Mouse (Mus musculus) intestine, embryonic 16.5 days (tissue): ENCODE data around the gene Ttc9b. TPM values are rescaled to one million over a fixed set of nuclear protein-coding genes. Genes with fewer than 3 reads are reported as not detected.
"Not testable (repeated sequence)": the region's sequence is repeated elsewhere in the genome, so short reads cannot be mapped to it uniquely, and the experiment has no call there.

Source experiments
- ATAC-seq: fragments of 200-750 bp; cut with Nextera tagmentation; 2 replicates; pipeline ENCODE4 v1.8.0; 2017; ENCODE audit warnings: moderate TSS enrichment, moderate library complexity
- H3K27ac ChIP-seq: fragments of 300-500 bp; sonication (generic); 2 replicates; pipeline ENCODE4 v1.5.1; 2014; ENCODE audit warnings: mild to moderate bottlenecking, low read length
- H3K27me3 ChIP-seq: fragments of 300-500 bp; sonication (generic); replicated peaks from 2 replicates; pipeline ENCODE4 v1.6.1; 2014; ENCODE audit warnings: low read length, control low read depth, mixed read lengths; ENCODE audit not compliant: control insufficient read depth, insufficient read depth
- H3K36me3 ChIP-seq: fragments of 300-500 bp; sonication (generic); 2 replicates; pipeline ENCODE4 v1.6.1; 2014; ENCODE audit warnings: low read length, control low read depth; ENCODE audit not compliant: control insufficient read depth, insufficient read depth
- H3K4me1 ChIP-seq: fragments of 300-500 bp; sonication (generic); 2 replicates; pipeline ENCODE4 v1.6.1; 2014; ENCODE audit warnings: low read length, control low read depth, mixed read lengths; ENCODE audit not compliant: control insufficient read depth, insufficient read depth
- H3K4me2 ChIP-seq: fragments of 300-500 bp; sonication (generic); 2 replicates; pipeline ENCODE4 v1.6.1; 2014; ENCODE audit warnings: low read depth, low read length, control low read depth
- H3K4me3 ChIP-seq: fragments of 300-500 bp; sonication (generic); 2 replicates; pipeline ENCODE4 v1.5.1; 2014; ENCODE audit warnings: mild to moderate bottlenecking, low read length
- H3K9ac ChIP-seq: fragments of 300-500 bp; sonication (generic); 2 replicates; pipeline ENCODE4 v1.6.1; 2014; ENCODE audit warnings: low read depth, low read length
- H3K9me3 ChIP-seq: fragments of 300-500 bp; sonication (generic); 2 replicates; pipeline ENCODE4 v1.6.1; 2016; ENCODE audit warnings: low read length, control low read depth; ENCODE audit not compliant: control insufficient read depth
- WGBS: fragments of 180-500 bp; shearing (Covaris S2); extraction: QIAGEN DNeasy Blood & Tissue Kit; methylation state at CpG from one replicate; pipeline ENCODE4 v1.1.7; 2014; 5-methylcytosine and 5-hydroxymethylcytosine counted together
- polyA plus RNA-seq: library from polyadenylated mRNA; unstranded; fragments of >200 nt; fragmentation: Nextera tagmentation; extraction: Ambion mirVana; gene quantifications from 2 replicates; pipeline ENCODE4 v1.2.1, GENCODE M21; 2015

Gene Ttc9b
- polyA plus RNA-seq, 1 experiment from 2014 or later: 1.5 TPM

DNA sequence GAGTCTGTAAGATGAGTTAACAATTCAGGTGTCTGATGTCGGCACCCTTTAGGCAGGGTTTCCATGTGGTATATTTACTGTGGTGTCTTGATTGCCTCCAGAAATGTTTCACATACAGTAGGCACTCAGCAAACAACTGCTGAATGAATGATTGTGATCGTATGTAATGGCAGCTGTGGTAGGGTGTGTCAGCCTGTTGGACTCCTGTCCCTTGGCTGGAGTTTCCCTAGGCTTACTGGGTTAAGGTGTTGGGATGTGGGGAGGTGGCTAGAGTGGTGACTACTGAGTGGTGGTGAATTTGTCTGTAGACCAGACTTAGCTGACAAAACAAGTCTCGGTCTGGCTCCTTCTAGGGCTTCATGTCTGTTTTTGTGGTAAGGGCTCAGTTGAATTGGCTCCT, 43.3 kb upstream of the Ttc9b start:
- Histone ChIP-seq H3K4me2 (no peak overlapping the region), H3K27ac (no peak overlapping the region), H3K9me3 (no peaks in the 10 kb centered on the region), H3K9ac (no peak overlapping the region), H3K36me3 (peaks cover 2% of the 10 kb centered on the region; the same call in 1 of the 2 replicates), H3K4me3 (no peak overlapping the region), H3K27me3 (no peaks in the 10 kb centered on the region), H3K4me1 (peaks cover 13% of the 10 kb centered on the region; the same call in 1 of the 2 replicates)
- WGBS: 87% methylated on average over 3 of the region's 3 CpGs
- ATAC-seq: no peak

DNA sequence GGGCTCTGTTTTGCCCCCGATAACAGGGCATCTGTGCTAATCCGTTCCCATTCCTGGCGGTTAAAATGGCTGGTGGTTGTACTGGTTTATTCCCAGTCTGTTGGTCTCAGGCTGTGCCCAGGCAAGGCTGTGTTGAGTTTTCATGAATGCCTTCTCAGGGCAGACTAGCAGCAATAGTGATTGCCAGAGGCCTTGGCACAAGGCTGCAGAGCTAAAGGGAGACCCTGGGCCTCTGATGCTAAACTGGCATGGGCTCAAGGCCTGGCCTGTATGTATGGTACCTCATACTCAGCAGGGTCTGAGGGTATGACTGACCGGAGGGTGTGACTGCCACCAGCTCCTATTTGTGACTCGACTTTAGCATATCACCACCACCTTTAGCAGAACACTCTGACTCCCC, 42.8 kb upstream of the Ttc9b start:
- ATAC-seq: no peak
- H3K27ac ChIP-seq: no peak overlapping the region
- H3K4me2 ChIP-seq: no peak overlapping the region
- H3K27me3 ChIP-seq: no peaks in the 10 kb centered on the region
- H3K9ac ChIP-seq: no peak overlapping the region
- peaks cover 10% of the 10 kb centered on the region; the same call in 1 of the 2 replicates for H3K4me1 ChIP-seq
- peaks cover 2% of the 10 kb centered on the region; the same call in 1 of the 2 replicates for H3K36me3 ChIP-seq
- 91% methylated on average over 5 of the region's 5 CpGs for WGBS
- no peak overlapping the region for H3K4me3 ChIP-seq
- no peaks in the 10 kb centered on the region for H3K9me3 ChIP-seq

DNA sequence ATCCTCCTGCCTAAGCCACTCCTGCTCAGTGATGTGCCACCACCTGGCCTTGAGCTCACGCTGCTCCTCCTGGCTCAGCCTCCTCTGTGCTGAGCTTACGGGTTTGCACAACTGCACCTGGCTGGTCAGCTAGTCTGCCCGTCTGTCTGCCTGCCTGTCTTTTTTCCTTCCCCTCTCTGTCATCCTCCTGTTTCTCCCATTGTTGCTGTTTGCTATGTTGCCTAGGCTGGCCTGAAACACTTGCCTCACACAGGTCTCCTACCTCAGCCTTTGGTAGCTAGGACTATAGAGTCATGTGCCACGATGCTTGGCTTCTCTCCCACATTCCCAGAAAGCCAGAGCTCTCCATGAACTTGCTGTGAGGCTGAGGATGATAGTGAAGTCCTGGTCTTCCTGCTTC, 40.8 kb upstream of the Ttc9b start:
- Histone ChIP-seq H3K27me3 (no peaks in the 10 kb centered on the region), H3K4me2 (no peak overlapping the region), H3K9ac (no peak overlapping the region), H3K4me3 (no peak overlapping the region), H3K27ac (no peak overlapping the region), H3K36me3 (peaks cover 7% of the 10 kb centered on the region; the same call in 1 of the 2 replicates), H3K4me1 (no peaks in the 10 kb centered on the region), H3K9me3 (no peaks in the 10 kb centered on the region)
- 81% methylated on average over 4 of the region's 4 CpGs for WGBS
- ATAC-seq: no peak

DNA sequence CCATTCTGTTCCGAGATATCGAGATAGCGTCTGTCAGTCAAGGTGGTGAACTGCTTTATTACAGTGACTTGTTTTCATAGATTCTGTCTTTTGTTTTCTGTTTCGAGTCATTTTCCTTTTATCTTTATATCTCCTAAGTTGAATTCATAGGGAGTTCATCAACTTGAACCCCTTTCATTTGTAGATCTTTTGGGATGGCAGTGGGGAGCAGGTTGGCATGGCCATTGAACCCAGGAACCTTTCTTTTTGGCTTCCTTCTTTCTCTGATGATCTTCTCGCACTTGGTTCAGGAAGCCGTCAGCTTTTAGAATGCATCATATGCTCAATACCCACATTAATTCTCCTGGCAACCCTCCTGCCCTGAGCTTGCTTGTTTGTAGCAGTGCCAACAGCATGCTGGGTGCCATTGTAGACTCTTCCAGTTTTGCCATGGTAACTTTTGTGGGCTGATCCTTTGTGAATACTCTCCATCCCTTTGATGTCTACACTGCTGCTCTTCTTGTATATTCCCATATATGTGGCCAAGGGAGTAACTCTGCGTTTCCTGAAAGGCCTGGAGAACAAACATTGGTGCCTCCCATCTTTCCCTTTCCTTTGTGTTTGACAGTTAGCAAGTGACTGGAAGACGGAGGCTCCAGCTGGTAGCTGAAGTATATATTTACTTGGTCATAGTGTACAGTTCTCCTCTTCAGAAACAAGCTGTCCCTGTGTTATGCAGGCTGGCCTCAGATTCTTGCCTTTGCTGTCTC, 39.8 kb upstream of the Ttc9b start:
- ATAC-seq: no peak
- H3K9ac ChIP-seq: no peak overlapping the region
- H3K36me3 ChIP-seq: peaks cover 7% of the 10 kb centered on the region; the same call in 1 of the 2 replicates

DNA sequence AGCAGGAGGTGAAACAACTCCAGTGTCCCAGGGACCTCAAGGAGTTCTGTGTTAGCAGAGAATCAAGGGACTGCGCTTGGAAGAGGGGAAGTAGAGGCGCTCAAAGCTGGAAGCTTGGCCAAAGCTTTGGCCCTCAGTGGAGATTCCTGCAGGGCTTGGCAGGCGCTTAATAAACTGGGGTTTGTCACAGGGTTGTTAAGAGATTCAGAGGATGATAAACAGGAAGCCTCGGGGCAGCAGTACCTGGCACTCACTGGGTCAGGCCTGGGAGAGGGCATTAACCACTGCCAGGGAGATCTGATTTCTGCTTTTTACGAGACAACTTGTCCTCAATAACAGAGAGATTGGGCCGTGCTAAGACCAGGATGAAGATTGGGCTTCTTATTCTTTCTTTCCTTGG, 32.7 kb upstream of the Ttc9b start:
- WGBS: 72% methylated on average over 6 of the region's 6 CpGs
- H3K27me3 ChIP-seq: no peaks in the 10 kb centered on the region
- ATAC-seq: no peak
- H3K9me3 ChIP-seq: no peaks in the 10 kb centered on the region
- H3K36me3 ChIP-seq: peaks cover 25% of the 10 kb centered on the region
- no peak overlapping the region for H3K4me3 ChIP-seq
- H3K9ac ChIP-seq: no peak overlapping the region
- no peak overlapping the region for H3K4me2 ChIP-seq
- no peak overlapping the region for H3K27ac ChIP-seq
- H3K4me1 ChIP-seq: no peaks in the 10 kb centered on the region

More for the DNA sequence above, 39.8 kb upstream of the Ttc9b start:
- WGBS: 72% methylated on average over 8 of the region's 8 CpGs
- Histone ChIP-seq H3K9me3 (no peaks in the 10 kb centered on the region), H3K4me3 (no peak overlapping the region), H3K4me1 (no peaks in the 10 kb centered on the region), H3K27ac (no peak overlapping the region), H3K4me2 (no peak overlapping the region), H3K27me3 (no peaks in the 10 kb centered on the region)

DNA sequence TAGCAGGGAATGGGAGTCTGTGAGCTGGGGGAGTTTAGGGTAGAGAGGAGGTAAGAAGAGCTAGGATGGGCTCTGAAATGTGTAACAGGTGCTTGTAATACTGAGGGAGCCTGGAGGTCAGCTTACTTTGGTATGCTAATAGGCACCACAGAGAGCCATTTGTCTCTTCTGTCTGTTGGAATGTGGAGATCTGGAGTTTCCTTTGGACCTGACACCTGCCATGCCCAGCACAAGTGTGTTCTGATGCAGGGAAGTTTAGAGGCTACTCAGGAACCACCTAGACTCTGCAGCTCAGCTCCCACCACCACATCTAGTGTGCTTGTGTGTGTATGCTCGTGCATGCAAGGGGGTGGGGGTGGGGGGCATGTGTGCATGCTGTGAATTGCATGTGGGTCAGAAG, 31.5 kb upstream of the Ttc9b start:
- peaks cover 22% of the 10 kb centered on the region for H3K36me3 ChIP-seq
- H3K9ac ChIP-seq: no peak overlapping the region
- no peaks in the 10 kb centered on the region for H3K4me1 ChIP-seq
- H3K27me3 ChIP-seq: no peaks in the 10 kb centered on the region
- H3K9me3 ChIP-seq: no peaks in the 10 kb centered on the region
- 72% methylated on average over 1 of the region's 1 CpGs for WGBS
- H3K4me3 ChIP-seq: no peak overlapping the region
- H3K27ac ChIP-seq: no peak overlapping the region
- H3K4me2 ChIP-seq: no peak overlapping the region
- no peak for ATAC-seq

DNA sequence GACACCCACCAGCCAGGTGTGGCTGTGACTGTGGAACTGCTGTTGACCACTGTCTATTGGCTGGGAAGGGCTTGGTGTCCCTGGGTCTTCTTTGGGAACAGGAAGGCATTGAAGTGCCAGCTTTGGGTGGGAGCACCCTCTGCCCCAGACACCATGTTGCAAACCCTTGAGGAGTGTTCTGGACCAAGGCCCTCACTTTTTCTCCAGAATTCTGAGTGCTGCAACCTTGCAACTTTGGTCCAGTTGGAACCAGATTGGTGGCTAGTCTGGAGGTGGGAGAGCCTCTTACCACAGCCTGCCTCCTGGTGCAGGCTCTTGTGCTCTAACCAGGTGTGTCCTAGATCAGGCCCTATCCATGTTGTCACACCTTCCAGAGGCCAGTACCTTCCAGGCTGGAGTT, 28.7 kb upstream of the Ttc9b start:
- no peak for ATAC-seq
- Histone ChIP-seq H3K9ac (no peak overlapping the region), H3K27ac (no peak overlapping the region), H3K4me1 (no peaks in the 10 kb centered on the region), H3K27me3 (no peaks in the 10 kb centered on the region), H3K36me3 (peaks cover 23% of the 10 kb centered on the region), H3K4me2 (no peak overlapping the region), H3K4me3 (no peak overlapping the region), H3K9me3 (no peaks in the 10 kb centered on the region)

DNA sequence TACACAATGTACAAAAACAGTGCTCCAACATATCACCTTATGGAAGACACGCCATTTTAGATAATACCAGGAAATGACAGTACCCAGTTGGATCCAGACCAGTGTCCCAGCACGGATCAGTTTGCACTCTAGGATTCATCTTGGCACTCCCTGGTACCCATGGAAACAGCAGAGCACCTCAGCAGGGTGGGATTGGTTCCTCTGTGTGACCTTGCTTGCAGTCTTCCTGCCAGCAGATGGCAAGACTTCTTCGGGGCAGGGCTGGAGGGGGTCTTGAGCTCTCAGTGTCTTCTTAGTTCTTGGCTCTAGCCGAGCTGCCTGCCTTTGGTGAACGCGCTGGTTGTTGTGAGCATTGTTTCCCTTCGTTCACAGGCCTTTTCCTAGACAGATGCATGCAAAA, 26.0 kb upstream of the Ttc9b start:
- 89% methylated on average over 7 of the region's 7 CpGs for WGBS
- no peak overlapping the region for H3K4me3 ChIP-seq
- ATAC-seq: no peak
- H3K4me1 ChIP-seq: no peaks in the 10 kb centered on the region
- H3K9ac ChIP-seq: no peak overlapping the region
- H3K27me3 ChIP-seq: no peaks in the 10 kb centered on the region
- H3K36me3 ChIP-seq: peaks cover 16% of the 10 kb centered on the region; the same call in 1 of the 2 replicates
- no peak overlapping the region for H3K4me2 ChIP-seq
- H3K9me3 ChIP-seq: no peaks in the 10 kb centered on the region
- H3K27ac ChIP-seq: no peak overlapping the region

DNA sequence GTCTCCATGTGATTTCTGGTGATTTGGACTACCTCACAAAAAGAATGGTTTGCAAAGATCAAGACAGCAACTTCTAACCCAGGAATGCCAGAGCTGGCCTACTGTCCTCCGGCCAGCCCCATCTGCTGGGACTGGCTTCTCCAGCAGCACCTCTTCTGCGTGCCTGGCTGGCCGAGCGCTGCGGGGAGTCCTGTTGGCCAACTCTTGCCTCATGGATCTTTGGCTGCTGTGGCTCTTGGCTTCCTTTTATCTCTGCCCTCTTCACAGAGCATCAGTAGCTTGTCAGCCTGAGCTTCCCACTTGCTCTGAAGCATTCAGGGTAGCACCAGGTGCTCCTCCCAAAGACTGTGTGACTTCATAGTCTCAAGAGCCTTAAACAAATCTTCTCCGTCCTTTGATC, 25.5 kb upstream of the Ttc9b start:
- Histone ChIP-seq H3K36me3 (peaks cover 20% of the 10 kb centered on the region; the same call in 1 of the 2 replicates), H3K9me3 (no peaks in the 10 kb centered on the region), H3K27ac (no peak overlapping the region), H3K9ac (no peak overlapping the region), H3K4me1 (no peaks in the 10 kb centered on the region), H3K27me3 (no peaks in the 10 kb centered on the region), H3K4me3 (no peak overlapping the region), H3K4me2 (no peak overlapping the region)
- WGBS: 98% methylated on average over 6 of the region's 6 CpGs
- no peak for ATAC-seq

DNA sequence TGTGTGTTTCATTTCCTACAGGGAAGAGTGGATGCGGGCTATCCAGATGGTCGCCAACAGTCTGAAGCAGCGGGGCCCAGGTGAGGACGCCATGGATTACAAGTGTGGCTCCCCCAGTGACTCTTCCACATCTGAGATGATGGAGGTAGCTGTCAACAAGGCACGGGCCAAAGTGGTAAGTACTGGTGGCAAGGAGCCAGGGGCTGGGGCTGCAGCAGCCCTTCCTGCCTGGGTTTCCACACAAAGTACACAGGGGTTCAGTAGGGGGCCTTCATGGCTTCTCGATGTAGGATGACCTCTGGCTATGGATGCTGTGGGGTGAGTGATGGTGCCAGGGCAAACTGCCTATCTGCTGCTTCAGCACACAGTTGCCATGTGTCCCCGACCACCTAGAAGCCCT, 24.9 kb upstream of the Ttc9b start:
- H3K4me2 ChIP-seq, H3K9ac ChIP-seq, H3K4me3 ChIP-seq, H3K27ac ChIP-seq, H3K9me3 ChIP-seq, H3K4me1 ChIP-seq, H3K27me3 ChIP-seq, ATAC-seq: not testable (repeated sequence)
- H3K36me3 ChIP-seq: peaks cover 20% of the 10 kb centered on the region; the same call in 1 of the 2 replicates
- WGBS: 96% methylated on average over 7 of the region's 7 CpGs
